ENCODE assay signal across 30 mouse cellular contexts in the genomic region with DNA sequence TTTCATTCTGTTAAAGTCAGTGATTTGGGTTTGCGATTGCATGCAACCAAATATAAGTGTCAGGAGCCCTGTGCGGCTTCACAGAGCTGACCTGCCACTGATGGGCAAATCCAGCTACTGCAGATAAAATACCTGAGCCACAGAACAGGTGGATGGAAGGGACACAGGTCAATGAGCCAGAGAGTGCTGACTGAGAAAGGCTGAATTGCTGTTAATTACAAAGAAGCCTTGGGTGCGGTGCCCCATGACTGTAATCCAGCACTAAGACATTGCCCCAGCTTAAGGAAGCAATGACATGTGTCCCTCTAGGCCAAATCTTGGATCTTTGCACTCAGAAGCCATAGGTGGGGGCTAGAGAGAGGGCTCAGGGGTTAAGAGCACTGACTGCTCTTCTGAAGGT.
DNase-seq lines count a peak whose midpoint lies in the region; ATAC-seq and TF ChIP-seq lines count a peak whose summit lies in the region.
"Had no signal": no experiment of that assay in that cellular context is flagged by ENCODE, and none has a peak within 500 bp of the region (broad histone marks: within the 10 kb centered on the region; RNA-seq: fewer than 3 reads in every experiment).

No protein-coding gene starts in this region.

- no peak overlapping the region for H3K9ac ChIP-seq in kidney, embryonic 14.5 days (ENCODE audit: low read depth, low read length)
- no peak overlapping the region for H3K9ac ChIP-seq in kidney, embryonic 16.5 days (replicated peaks; ENCODE audit: low read length)
- no peak overlapping the region for H3K9ac ChIP-seq in intestine, embryonic 16.5 days (ENCODE audit: low read depth, low read length)
- no peak overlapping the region for H3K9ac ChIP-seq in stomach, postnatal 0 days (ENCODE audit: low read length)
- H3K9ac ChIP-seq: embryonic facial prominence, embryonic 13.5 days; embryonic facial prominence, embryonic 15.5 days; forebrain, embryonic 12.5 days had no signal

- H3K9me3 ChIP-seq in kidney, embryonic 14.5 days (ENCODE audit: control insufficient read depth, low read length) = peaks cover 6% of the 10 kb centered on the region; the same call in 1 of the 2 replicates
- H3K9me3 ChIP-seq in kidney, embryonic 16.5 days (ENCODE audit: low read length) = peaks cover 2% of the 10 kb centered on the region; the same call in 1 of the 2 replicates
- no peaks in the 10 kb centered on the region for H3K9me3 ChIP-seq in intestine, embryonic 16.5 days (ENCODE audit: control insufficient read depth, low read length)
- H3K9me3 ChIP-seq in stomach, postnatal 0 days (ENCODE audit: control insufficient read depth, low read length) = no peaks in the 10 kb centered on the region
- H3K9me3 ChIP-seq: embryonic facial prominence, embryonic 15.5 days; forebrain, embryonic 10.5 days had no signal

- no peaks in the 10 kb centered on the region for H3K27me3 ChIP-seq in kidney, embryonic 14.5 days (ENCODE audit: control insufficient read depth, insufficient read depth, low read length)
- H3K27me3 ChIP-seq in kidney, adult 2 months (replicated peaks; ENCODE audit: control insufficient read depth, insufficient read depth, low read length) = no peaks in the 10 kb centered on the region
- H3K27me3 ChIP-seq in kidney, embryonic 16.5 days (ENCODE audit: insufficient read depth, low read length) = 0 out of 2 replicates have a peak, but pooled peaks cover 2% of the 10 kb centered on the region
- H3K27me3 ChIP-seq in intestine, embryonic 16.5 days (replicated peaks; ENCODE audit: control insufficient read depth, insufficient read depth, low read length) = no peaks in the 10 kb centered on the region
- no peaks in the 10 kb centered on the region for H3K27me3 ChIP-seq in small intestine, adult 2 months (ENCODE audit: control insufficient read depth, insufficient read depth, low read length)
- H3K27me3 ChIP-seq in stomach, postnatal 0 days (ENCODE audit: control insufficient read depth, insufficient read depth, low read length) = no peaks in the 10 kb centered on the region
- H3K27me3 ChIP-seq: CH12.LX; embryonic facial prominence, embryonic 13.5 days; embryonic facial prominence, embryonic 15.5 days; Patski had no signal

- ATAC-seq in kidney, embryonic 14.5 days (ENCODE audit: low FRiP score, low TSS enrichment) = no peak
- ATAC-seq in kidney, embryonic 16.5 days (ENCODE audit: low FRiP score, low TSS enrichment) = no peak
- peak; percentile 89 for ATAC-seq in intestine, embryonic 16.5 days
- ATAC-seq in stomach, postnatal 0 days (ENCODE audit: low FRiP score, low TSS enrichment) = no peak
- ATAC-seq: activated CD4-positive, CD25-positive, alpha-beta regulatory T cell, adult 4 months; CD4-positive, CD25-positive, alpha-beta regulatory T cell, adult 4 months; forebrain, embryonic 14.5 days; Patski had no signal

- TF ChIP-seq POLR2A in kidney, adult 2 months (IDR thresholded peaks at IDR 0.05; ENCODE audit: low read depth, low read length) = no peak
- TF ChIP-seq POLR2A in small intestine, adult 2 months (IDR thresholded peaks at IDR 0.05; ENCODE audit: low read depth, low read length) = no peak

- no peak for TF ChIP-seq CTCF in kidney, adult 2 months (conservative IDR thresholded peaks at IDR 0.05; ENCODE audit: insufficient read depth, insufficient read length, low read depth, low read length)
- TF ChIP-seq CTCF in small intestine, adult 2 months (IDR thresholded peaks at IDR 0.05; ENCODE audit: extremely low read depth, insufficient read length, insufficient replicate concordance, low read depth, low read length) = no peak
- TF ChIP-seq CTCF in stomach, postnatal 0 days (IDR thresholded peaks at IDR 0.05; ENCODE audit: low read depth) = no peak

- 61% methylated on average over 3 of the region's 3 CpGs for whole genome bisulfite sequencing in kidney, embryonic 14.5 days
- 81% methylated on average over 3 of the region's 3 CpGs for WGBS in kidney, adult 2 months
- 59% methylated on average over 3 of the region's 3 CpGs for WGBS in kidney, embryonic 16.5 days
- 88% methylated on average over 3 of the region's 3 CpGs for WGBS in intestine, embryonic 16.5 days
- 91% methylated on average over 3 of the region's 3 CpGs for WGBS in small intestine, adult 2 months
- WGBS in stomach, postnatal 0 days = 92% methylated on average over 3 of the region's 3 CpGs

- H3K36me3 ChIP-seq in kidney, embryonic 14.5 days (ENCODE audit: control insufficient read depth, insufficient read depth, low read length) = no peaks in the 10 kb centered on the region
- H3K36me3 ChIP-seq in kidney, adult 2 months (ENCODE audit: control insufficient read depth, insufficient read depth, low read length) = no peaks in the 10 kb centered on the region
- H3K36me3 ChIP-seq in kidney, embryonic 16.5 days (ENCODE audit: insufficient read depth, low read length) = no peaks in the 10 kb centered on the region
- H3K36me3 ChIP-seq in intestine, embryonic 16.5 days (ENCODE audit: control insufficient read depth, insufficient read depth, low read length) = no peaks in the 10 kb centered on the region
- H3K36me3 ChIP-seq in small intestine, adult 2 months (ENCODE audit: control insufficient read depth, insufficient read depth, low read length) = no peaks in the 10 kb centered on the region
- H3K36me3 ChIP-seq in stomach, postnatal 0 days (ENCODE audit: control insufficient read depth, insufficient read depth, low read length) = no peaks in the 10 kb centered on the region
- H3K36me3 ChIP-seq: embryonic facial prominence, embryonic 13.5 days; embryonic facial prominence, embryonic 15.5 days; forebrain, embryonic 10.5 days; forebrain, embryonic 12.5 days; G1E had no signal

- no peak overlapping the region for H3K4me2 ChIP-seq in kidney, embryonic 14.5 days (replicated peaks; ENCODE audit: low read depth, low read length)
- no peak overlapping the region for H3K4me2 ChIP-seq in kidney, embryonic 16.5 days (replicated peaks; ENCODE audit: low read depth, low read length)
- H3K4me2 ChIP-seq in intestine, embryonic 16.5 days (ENCODE audit: low read depth, low read length) = no peak overlapping the region
- H3K4me2 ChIP-seq in stomach, postnatal 0 days (replicated peaks; ENCODE audit: low read depth) = no peak overlapping the region
- H3K4me2 ChIP-seq: embryonic facial prominence, embryonic 13.5 days; embryonic facial prominence, embryonic 15.5 days; forebrain, embryonic 12.5 days had no signal

- H3K27ac ChIP-seq in kidney, embryonic 14.5 days (ENCODE audit: low read depth, low read length) = peak overlapping the region; percentile 81
- no peak overlapping the region for H3K27ac ChIP-seq in kidney, adult 2 months (ENCODE audit: insufficient read depth, low read depth, low read length)
- peak overlapping the region; percentile 29; the same call in 1 of the 2 replicates for H3K27ac ChIP-seq in kidney, embryonic 16.5 days (ENCODE audit: low read length)
- no peak overlapping the region for H3K27ac ChIP-seq in intestine, embryonic 16.5 days (ENCODE audit: low read length)
- peak overlapping the region; percentile 9; the same call in 1 of the 2 replicates for H3K27ac ChIP-seq in small intestine, adult 2 months (ENCODE audit: insufficient read depth, low read depth, low read length)
- no peak overlapping the region for H3K27ac ChIP-seq in stomach, postnatal 0 days (replicated peaks)
- H3K27ac ChIP-seq: embryonic facial prominence, embryonic 13.5 days; embryonic facial prominence, embryonic 15.5 days; forebrain, embryonic 10.5 days; forebrain, embryonic 12.5 days had no signal

- no peak for TF ChIP-seq EP300 in stomach, postnatal 0 days (optimal IDR thresholded peaks at IDR 0.05)

- H3K4me1 ChIP-seq in kidney, embryonic 14.5 days (ENCODE audit: control insufficient read depth, insufficient read depth, low read length) = peaks cover 11% of the 10 kb centered on the region
- no peaks in the 10 kb centered on the region for H3K4me1 ChIP-seq in kidney, adult 2 months (ENCODE audit: control insufficient read depth, insufficient read depth, low read length)
- H3K4me1 ChIP-seq in kidney, embryonic 16.5 days (ENCODE audit: insufficient read depth, low read length) = peaks cover 17% of the 10 kb centered on the region; the same call in 1 of the 2 replicates
- peaks cover 3% of the 10 kb centered on the region; the same call in 1 of the 2 replicates for H3K4me1 ChIP-seq in intestine, embryonic 16.5 days (ENCODE audit: control insufficient read depth, insufficient read depth, low read length)
- no peaks in the 10 kb centered on the region; the same call in 1 of the 2 replicates for H3K4me1 ChIP-seq in small intestine, adult 2 months (ENCODE audit: control insufficient read depth, insufficient read depth, insufficient read length, low read length)
- no peaks in the 10 kb centered on the region for H3K4me1 ChIP-seq in stomach, postnatal 0 days (replicated peaks; ENCODE audit: control insufficient read depth, insufficient read depth)
- H3K4me1 ChIP-seq: embryonic facial prominence, embryonic 13.5 days; embryonic facial prominence, embryonic 15.5 days had no signal

- no peak for DNase-seq in kidney, adult 2 months
- no peak for DNase-seq in kidney, postnatal 14 days
- no peak for DNase-seq in stomach, postnatal 0 days (ENCODE audit: low spot score)
- DNase-seq in right cerebral cortex, postnatal 25 days = no peak
- DNase-seq: adrenal gland, adult 8-10 months; adrenal gland, postnatal 14 days; adrenal gland, postnatal 36 days; B cell, adult 2 months; cerebellum, adult 11 months; cerebellum, adult 18-20 months; cerebellum, adult 8-10 months; cerebellum, adult 9-11 months; cerebellum, postnatal 14 days; cerebellum, postnatal 36 days; embryo, embryonic 11 days had no signal

- no peak overlapping the region for H3K4me3 ChIP-seq in kidney, embryonic 14.5 days (ENCODE audit: low read length)
- H3K4me3 ChIP-seq in kidney, adult 2 months (ENCODE audit: insufficient read depth, low read depth, low read length) = no peak overlapping the region
- no peak overlapping the region for H3K4me3 ChIP-seq in kidney, embryonic 16.5 days (ENCODE audit: low read length)
- no peak overlapping the region for H3K4me3 ChIP-seq in intestine, embryonic 16.5 days (ENCODE audit: low read length)
- H3K4me3 ChIP-seq in small intestine, adult 2 months (ENCODE audit: low read depth, low read length) = no peak overlapping the region
- no peak overlapping the region for H3K4me3 ChIP-seq in stomach, postnatal 0 days (ENCODE audit: low read depth, low read length)
- H3K4me3 ChIP-seq: embryonic facial prominence, embryonic 13.5 days; embryonic facial prominence, embryonic 15.5 days; erythroblast, embryonic 14.5 days; forebrain, embryonic 10.5 days; forebrain, embryonic 12.5 days had no signal

Comparison
In these comparisons a context has a peak if more than half of its experiments do, and no peak if none do; other contexts are left out.
1. H3K27ac ChIP-seq: peak in kidney, embryonic 14.5 days (single experiment), kidney, embryonic 16.5 days (single experiment) and small intestine, adult 2 months (single experiment); none in kidney, adult 2 months (single experiment), intestine, embryonic 16.5 days (single experiment) and stomach, postnatal 0 days (single experiment).